Mouse (Mus musculus): ENCODE measurements at regions not wholly inside any gene's neighbourhood (a gene's known extent, or its start where the extent isn't known, plus 50 kb on each side); places are given as distances from the start of the nearest gene placed in this dataset.

GRCm38 (mm10) chr13:70223485-70223884 is 413.9 kb downstream of the Ice1 start:
- no peak for TF ChIP-seq CTCF (conservative IDR thresholded peaks at IDR 0.05; ENCODE audit: low read length)
- TF ChIP-seq NANOG (IDR thresholded peaks at IDR 0.05; ENCODE audit: borderline replicate concordance, low read length): no peak
- no peak for TF ChIP-seq POU5F1 (IDR thresholded peaks at IDR 0.05; ENCODE audit: borderline replicate concordance, low read length)

Measured in E14TG2a.4 (cell line).